26 mouse cellular contexts compared by ENCODE assay signal in genomic region chr4:56582405-56582804, GRCm38 (mm10).
DNase-seq lines count a peak whose midpoint lies in the region; ATAC-seq lines count a peak whose summit lies in the region.
"Had no signal": no experiment of that assay in that cellular context is flagged by ENCODE, and none has a peak within 500 bp of the region (broad histone marks: within the 10 kb centered on the region; RNA-seq: fewer than 3 reads in every experiment).

No protein-coding gene starts in this region.

- ATAC-seq in forebrain, embryonic 15.5 days (replicated peaks), result no peak
- ATAC-seq: forebrain, postnatal 0 days; hindbrain, embryonic 16.5 days; intestine, embryonic 15.5 days had no signal

- no peak overlapping the region for H3K9ac ChIP-seq in forebrain, embryonic 15.5 days (replicated peaks)
- H3K9ac ChIP-seq: embryonic facial prominence, embryonic 12.5 days; embryonic facial prominence, embryonic 15.5 days; forebrain, postnatal 0 days; heart, embryonic 12.5 days; heart, embryonic 15.5 days; hindbrain, embryonic 13.5 days; intestine, embryonic 15.5 days had no signal

- no peak overlapping the region for H3K27ac ChIP-seq in forebrain, embryonic 15.5 days (replicated peaks)
- H3K27ac ChIP-seq: embryonic facial prominence, embryonic 12.5 days; embryonic facial prominence, embryonic 15.5 days; gastrocnemius, adult 2 months; heart, embryonic 15.5 days; hindbrain, embryonic 10.5 days; hindbrain, embryonic 13.5 days; intestine, embryonic 15.5 days had no signal

- no peaks in the 10 kb centered on the region for H3K27me3 ChIP-seq in forebrain, embryonic 15.5 days
- H3K27me3 ChIP-seq: embryonic facial prominence, embryonic 12.5 days; embryonic facial prominence, embryonic 15.5 days; heart, embryonic 12.5 days; heart, embryonic 15.5 days; hindbrain, embryonic 13.5 days; intestine, embryonic 15.5 days had no signal

- DNase-seq in ES-CJ7 (ENCODE audit: low read depth, low spot score), result peak; percentile 4
- DNase-seq in Muller cell, postnatal 12 days (ENCODE audit: inconsistent ontology term), result peak; percentile 20
- peak; percentile 9 for DNase-seq in gonadal fat pad, adult 2 months (ENCODE audit: low read depth)
- DNase-seq in spleen, postnatal 36 days (ENCODE audit: low spot score in 2 of 2), result no peak
- DNase-seq in left cerebral cortex, adult 11 months (ENCODE audit: low spot score), result no peak
- DNase-seq: adrenal gland, adult 2 months; adrenal gland, postnatal 14 days; cerebellum, adult 11 months; cerebellum, adult 2 months; cerebellum, adult 9-11 months; cerebellum, postnatal 25 days; forebrain, postnatal 0 days; gastrocnemius, adult 2 months; gastrocnemius, postnatal 14 days; heart, adult 18-20 months; heart, postnatal 10 days; heart, postnatal 36 days had no signal

- WGBS in forebrain, embryonic 15.5 days, result 79% methylated on average over 3 of the region's 3 CpGs

- H3K4me2 ChIP-seq in forebrain, embryonic 15.5 days (replicated peaks), result no peak overlapping the region
- H3K4me2 ChIP-seq: embryonic facial prominence, embryonic 12.5 days; embryonic facial prominence, embryonic 15.5 days; heart, embryonic 12.5 days; heart, embryonic 15.5 days; hindbrain, embryonic 13.5 days; intestine, embryonic 15.5 days had no signal

- H3K4me1 ChIP-seq in forebrain, embryonic 15.5 days, result no peaks in the 10 kb centered on the region
- H3K4me1 ChIP-seq: embryonic facial prominence, embryonic 12.5 days; embryonic facial prominence, embryonic 15.5 days; heart, embryonic 12.5 days; heart, embryonic 15.5 days; hindbrain, embryonic 10.5 days; hindbrain, embryonic 13.5 days; intestine, embryonic 15.5 days had no signal

- no peaks in the 10 kb centered on the region for H3K36me3 ChIP-seq in forebrain, embryonic 15.5 days
- H3K36me3 ChIP-seq: embryonic facial prominence, embryonic 12.5 days; embryonic facial prominence, embryonic 15.5 days; heart, embryonic 12.5 days; heart, embryonic 15.5 days; hindbrain, embryonic 10.5 days; hindbrain, embryonic 13.5 days; intestine, embryonic 15.5 days had no signal

- H3K4me3 ChIP-seq in forebrain, embryonic 15.5 days, result no peak overlapping the region
- H3K4me3 ChIP-seq: embryonic facial prominence, embryonic 12.5 days; embryonic facial prominence, embryonic 15.5 days; gastrocnemius, adult 2 months; heart, embryonic 12.5 days; heart, embryonic 15.5 days; hindbrain, embryonic 10.5 days; hindbrain, embryonic 13.5 days; intestine, embryonic 15.5 days had no signal

- H3K9me3 ChIP-seq in forebrain, embryonic 15.5 days, result no peaks in the 10 kb centered on the region
- H3K9me3 ChIP-seq: embryonic facial prominence, embryonic 12.5 days; embryonic facial prominence, embryonic 15.5 days; heart, embryonic 12.5 days; heart, embryonic 15.5 days; hindbrain, embryonic 10.5 days; hindbrain, embryonic 13.5 days; intestine, embryonic 15.5 days had no signal

Comparison
In these comparisons a context has a peak if more than half of its experiments do, and no peak if none do; other contexts are left out.
1. DNase-seq: peak in ES-CJ7 (single experiment), Muller cell, postnatal 12 days (single experiment) and gonadal fat pad, adult 2 months (single experiment); none in spleen, postnatal 36 days (0 of 2) and left cerebral cortex, adult 11 months (single experiment).